Mouse (Mus musculus): Measurements from ENCODE around the gene Pip5k1b. TPM values are rescaled to one million over a fixed set of nuclear protein-coding genes. Genes with fewer than 3 reads are reported as not detected.
A peak's percentile ranks its signal among the peaks of the same experiment; 100 is the strongest.

Gene Pip5k1b
- polyA plus RNA-seq, 1 experiment from 2014 or later, result 5.3 TPM

DNA sequence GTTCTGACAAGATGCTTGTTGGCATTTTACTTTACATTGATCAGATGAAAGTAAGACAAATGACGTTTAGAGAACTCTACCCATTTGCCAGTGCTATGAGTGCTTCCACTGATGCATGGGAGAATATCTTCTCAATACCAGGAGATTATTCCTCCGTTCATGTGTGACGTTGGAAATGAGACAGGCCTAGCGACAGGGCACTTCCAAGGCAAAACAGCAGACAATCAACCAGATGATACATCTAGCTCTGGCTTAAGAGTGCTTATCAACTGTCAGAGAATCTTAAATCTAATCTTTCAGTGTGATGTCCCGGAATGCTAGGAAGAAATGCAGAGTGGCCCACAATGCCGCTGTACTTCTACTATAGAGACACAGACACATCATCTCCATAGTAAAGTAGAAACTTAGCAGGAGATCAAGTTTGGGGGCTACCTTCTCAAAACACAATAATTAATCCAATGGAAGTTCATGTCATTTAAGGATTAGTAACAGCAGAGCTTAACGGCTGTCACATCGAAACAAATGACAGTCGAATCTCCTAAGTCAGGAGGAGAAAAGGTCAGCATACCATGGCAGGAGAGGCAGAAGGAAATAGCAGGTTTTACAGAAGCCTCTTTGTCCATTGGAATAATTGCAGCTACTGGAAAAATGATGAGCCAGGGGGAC is 239.5 kb downstream of the Pip5k1b start:
- H3K27ac ChIP-seq, result no peak overlapping the region

DNA sequence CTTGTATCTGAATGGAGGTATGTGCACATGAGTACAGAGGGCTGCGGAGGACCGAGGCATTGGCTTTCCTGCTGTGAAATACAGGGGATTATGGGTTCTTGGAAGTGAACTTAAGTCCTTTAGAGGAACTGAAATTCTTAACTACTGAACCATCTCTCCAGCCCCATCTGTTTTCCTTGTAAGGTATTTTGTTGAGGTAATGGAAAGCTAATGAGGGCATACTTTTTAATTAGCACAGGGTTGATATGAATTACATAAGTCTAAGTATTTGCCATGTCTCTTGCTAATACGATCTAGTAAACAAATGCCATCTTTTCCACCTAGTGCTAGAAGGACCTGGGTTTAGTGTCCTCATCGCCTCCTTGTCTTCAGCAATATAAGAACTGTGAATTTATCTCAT is 240.4 kb downstream of the Pip5k1b start:
- H3K4me2 ChIP-seq, result no peak overlapping the region
- no peaks in the 10 kb centered on the region for H3K4me1 ChIP-seq
- no peak for ATAC-seq (ENCODE audit: insufficient read depth, low FRiP score, low read depth)
- no peak overlapping the region for H3K27ac ChIP-seq
- H3K36me3 ChIP-seq, result no peaks in the 10 kb centered on the region
- H3K9me3 ChIP-seq, result no peaks in the 10 kb centered on the region
- WGBS, result 90% methylated on average over 4 of the region's 4 CpGs
- H3K9ac ChIP-seq, result no peak overlapping the region
- no peak overlapping the region for H3K4me3 ChIP-seq (replicated peaks)
- H3K27me3 ChIP-seq (replicated peaks), result no peaks in the 10 kb centered on the region

More for the DNA sequence above, 239.5 kb downstream of the Pip5k1b start:
- Histone ChIP-seq H3K9me3 (no peaks in the 10 kb centered on the region), H3K27me3 (replicated peaks) (no peaks in the 10 kb centered on the region), H3K36me3 (no peaks in the 10 kb centered on the region), H3K4me1 (no peaks in the 10 kb centered on the region), H3K4me2 (no peak overlapping the region), H3K4me3 (replicated peaks) (no peak overlapping the region), H3K9ac (no peak overlapping the region)
- ATAC-seq (ENCODE audit: insufficient read depth, low FRiP score, low read depth), result no peak
- WGBS, result 66% methylated on average over 9 of the region's 9 CpGs

DNA sequence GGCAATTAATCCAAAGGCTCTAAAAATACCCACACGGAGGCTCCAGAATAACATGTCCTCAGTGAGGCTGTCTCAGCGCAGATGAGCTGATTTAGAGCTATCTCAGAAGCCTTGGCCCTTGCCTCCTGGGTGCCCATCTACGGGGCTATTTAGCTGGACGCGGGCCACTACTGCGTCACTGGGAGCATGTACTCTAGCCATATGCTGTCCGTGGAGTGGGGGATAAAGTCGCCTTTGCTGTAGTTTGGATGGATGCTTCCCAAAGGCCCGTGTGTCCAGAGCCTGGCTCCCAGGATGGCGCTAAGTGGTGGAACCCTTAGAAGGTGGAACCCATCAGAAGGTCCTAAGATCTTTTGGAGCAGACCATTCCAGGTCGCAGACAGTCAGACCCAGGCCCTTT is 241.0 kb downstream of the Pip5k1b start:
- WGBS, result 93% methylated on average over 11 of the region's 11 CpGs
- ATAC-seq (ENCODE audit: insufficient read depth, low FRiP score, low read depth), result no peak
- H3K27me3 ChIP-seq (replicated peaks), result no peaks in the 10 kb centered on the region
- H3K9ac ChIP-seq, result no peak overlapping the region
- no peaks in the 10 kb centered on the region for H3K4me1 ChIP-seq
- H3K36me3 ChIP-seq, result no peaks in the 10 kb centered on the region
- H3K4me2 ChIP-seq, result no peak overlapping the region
- no peak overlapping the region for H3K4me3 ChIP-seq (replicated peaks)
- no peaks in the 10 kb centered on the region for H3K9me3 ChIP-seq
- no peak overlapping the region for H3K27ac ChIP-seq

DNA sequence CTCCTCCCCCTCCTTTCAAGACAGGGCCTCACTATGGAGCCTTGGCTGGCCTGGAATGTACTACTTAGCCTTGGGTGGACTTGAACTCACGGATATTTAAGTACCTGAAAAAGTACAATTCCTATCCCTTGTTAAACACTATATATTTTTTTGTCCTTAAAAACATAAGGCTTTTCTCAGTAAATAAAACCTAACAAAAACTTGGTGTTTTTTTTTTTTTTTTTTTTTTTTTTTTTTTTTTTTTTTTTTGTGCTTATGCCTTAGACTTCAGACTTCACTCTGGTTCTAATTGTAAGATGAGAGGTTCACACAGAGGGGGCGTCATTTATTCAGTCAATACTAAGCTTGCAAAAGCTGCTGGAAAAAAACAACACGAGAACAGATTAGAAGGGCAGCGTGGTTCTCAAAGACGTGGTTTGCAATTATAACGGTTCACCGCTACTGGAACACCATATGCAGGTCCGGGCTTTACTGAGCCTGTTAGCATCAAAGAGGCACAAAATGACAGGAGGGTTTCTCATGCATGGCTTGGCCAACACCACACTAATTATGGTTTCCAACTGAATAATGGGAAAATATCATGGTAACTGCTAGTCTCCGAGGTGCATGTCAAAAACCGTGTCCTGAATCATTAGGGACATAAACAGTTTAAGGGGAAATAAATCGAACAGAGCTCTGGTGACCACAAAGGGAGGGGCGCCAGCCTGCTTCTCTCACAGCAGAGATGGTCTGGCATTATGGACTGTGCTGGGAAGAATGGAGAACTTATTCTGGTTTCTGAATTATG is 242.9 kb downstream of the Pip5k1b start:
- ATAC-seq (ENCODE audit: insufficient read depth, low FRiP score, low read depth), result no peak
- peaks cover 4% of the 10 kb centered on the region for H3K4me1 ChIP-seq
- no peaks in the 10 kb centered on the region for H3K9me3 ChIP-seq
- H3K9ac ChIP-seq, result no peak overlapping the region
- H3K36me3 ChIP-seq, result no peaks in the 10 kb centered on the region
- H3K27me3 ChIP-seq (replicated peaks), result no peaks in the 10 kb centered on the region
- WGBS, result 80% methylated on average over 12 of the region's 12 CpGs
- no peak overlapping the region for H3K4me3 ChIP-seq (replicated peaks)
- H3K27ac ChIP-seq, result no peak overlapping the region
- H3K4me2 ChIP-seq, result no peak overlapping the region

DNA sequence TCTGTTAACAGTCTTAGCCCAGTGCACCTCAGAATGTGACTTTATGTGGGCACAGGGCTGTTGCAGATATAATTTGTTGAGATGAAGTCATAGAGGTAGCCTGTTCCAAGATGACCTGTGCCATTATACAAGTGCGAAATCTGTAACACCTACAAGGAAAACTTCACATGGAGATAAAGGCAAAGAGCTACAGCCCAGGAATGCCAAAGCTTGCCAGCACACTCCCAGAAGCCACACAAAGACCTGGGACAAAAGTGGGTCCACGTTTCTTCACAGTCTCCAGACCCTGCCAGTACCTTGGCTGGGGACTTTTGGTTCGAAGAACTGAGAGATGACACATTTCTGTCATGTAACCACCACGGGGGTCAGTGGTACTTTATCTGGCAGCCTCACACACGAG is 243.6 kb downstream of the Pip5k1b start:
- Histone ChIP-seq H3K9me3 (no peaks in the 10 kb centered on the region), H3K4me3 (replicated peaks) (no peak overlapping the region), H3K27me3 (replicated peaks) (no peaks in the 10 kb centered on the region), H3K4me1 (peaks cover 10% of the 10 kb centered on the region), H3K27ac (no peak overlapping the region), H3K4me2 (no peak overlapping the region), H3K9ac (no peak overlapping the region), H3K36me3 (no peaks in the 10 kb centered on the region)
- 75% methylated on average over 5 of the region's 5 CpGs for WGBS
- ATAC-seq (ENCODE audit: insufficient read depth, low FRiP score, low read depth), result no peak

DNA sequence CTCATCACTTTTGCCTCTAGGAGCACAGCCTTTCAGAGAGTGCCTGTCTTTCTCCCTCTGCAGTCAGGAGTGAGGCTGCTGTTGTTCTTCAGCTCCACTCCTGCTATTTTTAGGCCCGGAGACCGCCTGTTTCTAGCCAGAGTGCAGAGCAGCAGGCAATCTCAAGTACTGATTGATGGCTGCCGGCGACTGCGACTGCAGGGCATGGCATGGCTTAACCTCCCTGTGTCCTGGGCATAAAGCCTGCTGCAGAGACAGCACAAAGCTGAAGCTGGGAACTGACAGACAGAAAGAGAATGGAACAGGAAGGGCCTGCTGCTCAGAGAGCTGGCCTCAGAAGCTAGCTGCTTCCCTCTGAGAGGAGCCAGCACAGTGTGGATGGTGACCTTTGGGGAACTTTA is 247.4 kb downstream of the Pip5k1b start:
- Histone ChIP-seq H3K4me3 (replicated peaks) (no peak overlapping the region), H3K27ac (peak overlapping the region; percentile 35; the same call in 1 of the 2 replicates), H3K9me3 (no peaks in the 10 kb centered on the region), H3K36me3 (no peaks in the 10 kb centered on the region), H3K27me3 (replicated peaks) (no peaks in the 10 kb centered on the region), H3K4me1 (peaks cover 10% of the 10 kb centered on the region), H3K9ac (no peak overlapping the region), H3K4me2 (no peak overlapping the region)
- WGBS, result 9% methylated on average over 5 of the region's 5 CpGs
- ATAC-seq (ENCODE audit: insufficient read depth, low FRiP score, low read depth), result no peak

DNA sequence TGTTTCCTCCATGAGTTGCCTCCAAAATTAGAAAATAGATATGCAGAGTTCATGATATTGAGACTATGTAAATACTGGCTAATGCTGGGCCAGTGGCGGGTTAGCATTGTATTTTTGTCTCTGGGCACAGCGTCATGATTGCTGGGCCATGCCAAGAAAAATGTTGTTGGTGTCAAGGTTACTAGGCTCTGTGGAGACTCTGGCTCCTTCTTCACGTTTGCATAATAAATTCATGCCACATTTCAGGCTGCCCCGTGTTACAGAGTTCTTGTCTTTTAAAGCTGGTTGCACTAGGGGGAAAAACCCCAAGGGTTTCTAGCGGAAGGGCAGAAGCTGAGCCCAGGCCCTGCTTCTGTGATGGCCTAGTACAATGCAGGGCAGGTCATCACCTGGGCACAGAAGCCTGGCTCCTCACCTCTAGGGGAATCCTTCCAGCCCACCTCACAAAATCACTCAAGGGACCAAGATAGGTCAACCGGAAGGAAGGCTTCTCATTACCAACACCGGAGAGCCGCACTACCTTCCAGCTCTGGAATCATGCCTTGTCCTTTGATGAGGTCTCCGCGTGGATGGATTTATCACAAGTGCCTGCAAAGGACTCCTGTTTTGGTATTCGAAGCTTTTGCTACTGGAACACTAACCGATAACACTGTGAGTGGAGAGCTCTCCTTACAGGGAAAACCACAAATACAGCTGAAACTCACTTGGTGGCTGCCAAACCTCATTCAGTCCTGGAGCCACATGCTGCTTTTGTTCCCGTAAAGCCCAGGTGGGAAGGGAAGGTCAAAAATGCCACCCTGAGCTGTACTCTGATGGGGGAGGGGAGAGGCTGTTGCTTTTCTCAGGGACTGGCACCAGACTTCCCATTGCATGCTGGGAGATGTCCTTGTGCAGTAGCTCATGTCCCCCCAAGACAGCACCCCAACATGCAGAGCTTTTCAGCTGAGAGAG is 248.1 kb downstream of the Pip5k1b start:
- H3K9me3 ChIP-seq, result no peaks in the 10 kb centered on the region
- H3K27me3 ChIP-seq (replicated peaks), result no peaks in the 10 kb centered on the region
- no peaks in the 10 kb centered on the region for H3K36me3 ChIP-seq
- H3K4me1 ChIP-seq, result peaks cover 10% of the 10 kb centered on the region
- ATAC-seq (ENCODE audit: insufficient read depth, low FRiP score, low read depth), result no peak
- 64% methylated on average over 13 of the region's 13 CpGs for WGBS
- no peak overlapping the region for H3K4me3 ChIP-seq (replicated peaks)
- H3K4me2 ChIP-seq, result no peak overlapping the region
- H3K9ac ChIP-seq, result no peak overlapping the region
- H3K27ac ChIP-seq, result peak overlapping the region; percentile 35; the same call in 1 of the 2 replicates

DNA sequence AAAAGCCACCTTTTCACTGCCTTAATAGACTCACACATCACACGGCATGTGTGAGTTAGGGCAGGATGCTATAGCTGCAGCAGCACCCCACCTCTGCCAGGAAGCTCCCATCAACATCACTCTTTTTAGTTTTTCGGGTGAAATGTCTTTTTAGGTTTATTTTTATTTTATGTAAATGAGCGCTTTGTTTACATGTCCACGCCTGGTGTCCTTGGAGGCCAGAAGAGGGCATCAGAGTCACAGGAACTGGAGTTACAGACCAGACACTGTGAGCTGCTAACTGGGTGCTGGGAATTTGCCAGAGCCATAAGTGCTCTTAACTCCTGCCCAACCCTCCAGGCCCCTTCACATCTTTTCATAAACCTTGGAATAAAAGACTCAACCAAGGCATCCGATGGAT is 249.3 kb downstream of the Pip5k1b start:
- no peak for ATAC-seq (ENCODE audit: insufficient read depth, low FRiP score, low read depth)
- no peak overlapping the region for H3K9ac ChIP-seq
- H3K27ac ChIP-seq, result no peak overlapping the region
- H3K4me3 ChIP-seq (replicated peaks), result no peak overlapping the region
- no peaks in the 10 kb centered on the region for H3K9me3 ChIP-seq
- no peaks in the 10 kb centered on the region for H3K27me3 ChIP-seq (replicated peaks)
- H3K4me2 ChIP-seq, result no peak overlapping the region
- H3K36me3 ChIP-seq, result no peaks in the 10 kb centered on the region
- peaks cover 10% of the 10 kb centered on the region for H3K4me1 ChIP-seq
- WGBS, result 84% methylated on average over 5 of the region's 5 CpGs

DNA sequence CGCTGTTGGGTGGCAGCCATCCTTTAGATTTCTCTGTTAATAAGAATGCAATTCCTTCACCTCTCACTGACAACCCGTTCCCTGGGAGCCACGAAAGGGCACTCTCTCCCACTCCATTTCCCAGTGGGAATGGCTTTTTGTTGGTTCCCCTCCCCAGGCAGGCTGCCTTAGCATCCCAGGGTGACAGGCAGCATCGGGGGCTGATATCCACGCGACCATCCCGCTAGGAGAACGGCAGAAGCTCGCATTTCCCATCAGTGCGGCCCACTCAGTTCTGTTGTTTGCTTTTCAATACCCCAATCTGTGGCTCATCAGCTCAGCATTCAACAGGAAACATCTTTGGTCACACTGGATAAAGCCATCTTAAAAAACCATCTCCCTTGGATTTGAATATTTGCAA is 253.5 kb downstream of the Pip5k1b start:
- 57% methylated on average over 10 of the region's 10 CpGs for WGBS

DNA sequence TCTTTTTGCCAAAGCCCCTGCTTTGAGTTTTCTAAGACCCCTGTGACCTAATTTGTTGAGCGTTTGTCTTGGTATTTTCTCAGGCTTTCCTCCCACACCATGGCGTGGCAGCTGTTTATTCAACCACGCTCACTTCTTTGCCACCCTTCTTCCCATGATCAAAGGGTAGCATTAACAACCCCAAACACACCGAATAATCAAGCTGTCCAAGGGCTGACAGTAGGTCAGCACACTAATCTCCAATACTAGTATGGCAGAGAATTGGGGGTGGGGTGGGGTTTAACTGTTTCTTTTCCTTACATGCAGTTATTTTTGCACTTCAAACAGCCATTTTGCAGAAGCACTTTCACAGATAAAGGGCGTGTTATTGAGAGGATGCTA is 253.9 kb downstream of the Pip5k1b start:
- Histone ChIP-seq H3K36me3 (no peaks in the 10 kb centered on the region), H3K4me1 (no peaks in the 10 kb centered on the region), H3K4me2 (no peak overlapping the region), H3K4me3 (replicated peaks) (no peak overlapping the region), H3K9me3 (no peaks in the 10 kb centered on the region), H3K9ac (no peak overlapping the region), H3K27me3 (replicated peaks) (no peaks in the 10 kb centered on the region), H3K27ac (no peak overlapping the region)
- WGBS, result 31% methylated on average over 5 of the region's 5 CpGs
- no peak for ATAC-seq (ENCODE audit: insufficient read depth, low FRiP score, low read depth)

More for the DNA sequence above, 253.5 kb downstream of the Pip5k1b start:
- no peak for ATAC-seq (ENCODE audit: insufficient read depth, low FRiP score, low read depth)
- Histone ChIP-seq H3K4me3 (replicated peaks) (no peak overlapping the region), H3K27me3 (replicated peaks) (no peaks in the 10 kb centered on the region), H3K4me2 (no peak overlapping the region), H3K9ac (no peak overlapping the region), H3K9me3 (no peaks in the 10 kb centered on the region), H3K36me3 (no peaks in the 10 kb centered on the region), H3K27ac (no peak overlapping the region), H3K4me1 (no peaks in the 10 kb centered on the region)

DNA sequence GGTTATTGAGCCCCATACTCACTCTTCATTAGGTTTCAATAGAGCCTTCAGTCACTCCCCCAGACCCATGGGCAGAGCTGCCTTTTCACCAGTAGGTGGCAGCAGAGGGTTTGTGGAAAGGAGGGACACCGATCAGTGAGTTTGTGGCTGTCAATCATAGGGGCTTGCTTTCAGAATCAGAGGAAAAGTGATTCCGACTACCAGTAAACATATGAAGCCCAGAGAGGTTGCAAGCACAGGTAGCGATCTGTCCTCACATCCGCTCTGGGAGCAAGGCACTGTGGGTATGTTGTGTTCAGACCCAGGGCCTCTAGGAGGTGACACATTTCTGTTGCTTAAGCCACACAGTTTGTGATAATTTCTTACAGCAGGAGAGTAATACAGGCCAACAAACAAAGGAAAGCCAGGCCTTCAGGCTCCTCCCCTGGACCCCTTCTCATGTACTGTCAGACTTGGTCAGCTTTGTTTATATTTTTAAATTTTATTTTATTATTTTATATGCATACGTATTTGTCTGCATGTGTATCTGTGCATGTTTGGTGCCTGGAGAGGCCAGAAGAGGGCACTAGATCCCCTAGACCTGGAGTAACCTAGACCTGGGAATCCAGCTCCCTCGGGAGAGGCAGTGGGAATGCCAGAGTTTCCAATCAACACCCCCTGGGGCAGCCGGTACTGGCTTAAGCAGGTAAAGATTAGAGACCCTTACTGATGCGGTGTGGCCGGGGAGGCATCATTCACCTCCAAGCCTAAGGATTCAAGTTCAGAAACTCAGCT is 254.5 kb downstream of the Pip5k1b start:
- Histone ChIP-seq H3K4me1 (no peaks in the 10 kb centered on the region), H3K27ac (no peak overlapping the region), H3K9ac (no peak overlapping the region), H3K36me3 (no peaks in the 10 kb centered on the region), H3K4me3 (replicated peaks) (peak overlapping the region; percentile 34), H3K4me2 (peak overlapping the region; percentile 58), H3K9me3 (no peaks in the 10 kb centered on the region), H3K27me3 (replicated peaks) (no peaks in the 10 kb centered on the region)
- peak; percentile 79; the same call in 1 of the 2 replicates for ATAC-seq (ENCODE audit: insufficient read depth, low FRiP score, low read depth)
- 9% methylated on average over 9 of the region's 9 CpGs for WGBS
